Mouse (Mus musculus): Measurements from ENCODE around the gene Gemin5. TPM values are rescaled to one million over a fixed set of nuclear protein-coding genes. Genes with fewer than 3 reads are reported as not detected.
"Not testable (repeated sequence)": the region's sequence is repeated elsewhere in the genome, so short reads cannot be mapped to it uniquely, and the experiment has no call there.

Gemin5 gene
- 18.4 and 19.2 TPM in 2 replicates for total RNA-seq (2014; rRNA removed)
- polyA plus RNA-seq (2015; fragmentation: Nextera tagmentation; extraction: Ambion mirVana): 6.2 and 9.1 TPM in 2 replicates

GRCm38 (mm10) chr11:58168167-58168915 is at the start of gene Gemin5:
TSS of gene Gemin5 (minus strand) at chr11:58168539.
- H3K4me2 ChIP-seq (ENCODE audit: low read depth): peak within 1 kb of the TSS; percentile 84
- H3K36me3 ChIP-seq (ENCODE audit: insufficient read depth): peaks cover 22% of the 10 kb centered on the region
- H3K9me3 ChIP-seq (ENCODE audit: low read length): no peaks in the 10 kb centered on the region
- H3K4me1 ChIP-seq (ENCODE audit: insufficient read depth): peaks cover 15% of the 10 kb centered on the region; the same call in 1 of the 2 replicates
- 2% methylated on average over 71 of the region's 71 CpGs for WGBS
- H3K27ac ChIP-seq (ENCODE audit: low read depth, low read length): peak within 1 kb of the TSS; percentile 52
- H3K27me3 ChIP-seq (ENCODE audit: insufficient read depth, low read length): no peaks in the 10 kb centered on the region
- peak within 1 kb of the TSS; percentile 67 for H3K4me3 ChIP-seq (ENCODE audit: low read depth, low read length)
- ATAC-seq (peak; percentile 90), DNase-seq (peak; percentile 91)
- TF ChIP-seq CTCF (IDR thresholded peaks at IDR 0.05; ENCODE audit: low read depth): peak; percentile 39; the same call in 1 of the 2 replicates
- peak within 1 kb of the TSS; percentile 65 for H3K9ac ChIP-seq

- H3K27me3 ChIP-seq (ENCODE audit: insufficient read depth, low read length): no peaks in the 10 kb centered on the region
Observed at GRCm38 (mm10) chr11:58216823-58217222, 48.5 kb upstream of the Gemin5 start.

GRCm38 (mm10) chr11:58215814-58216213 is 47.5 kb upstream of the Gemin5 start:
- Histone ChIP-seq H3K27ac (ENCODE audit: low read depth, low read length) (no peak overlapping the region), H3K4me2 (ENCODE audit: low read depth) (no peak overlapping the region), H3K27me3 (ENCODE audit: insufficient read depth, low read length) (no peaks in the 10 kb centered on the region), H3K9ac (no peak overlapping the region), H3K9me3 (ENCODE audit: low read length) (no peaks in the 10 kb centered on the region), H3K4me3 (ENCODE audit: low read depth, low read length) (no peak overlapping the region), H3K36me3 (ENCODE audit: insufficient read depth) (no peaks in the 10 kb centered on the region), H3K4me1 (ENCODE audit: insufficient read depth) (no peaks in the 10 kb centered on the region)
- ATAC-seq (no peak), DNase-seq (no peak)
- no peak for TF ChIP-seq CTCF (IDR thresholded peaks at IDR 0.05; ENCODE audit: low read depth)
- 82% methylated on average over 5 of the region's 5 CpGs for WGBS

More at GRCm38 (mm10) chr11:58216823-58217222, 48.5 kb upstream of the Gemin5 start:
- H3K9me3 ChIP-seq (ENCODE audit: low read length): no peaks in the 10 kb centered on the region
- no peak overlapping the region for H3K4me2 ChIP-seq (ENCODE audit: low read depth)
- no peak overlapping the region for H3K9ac ChIP-seq
- no peak overlapping the region for H3K27ac ChIP-seq (ENCODE audit: low read depth, low read length)
- no peaks in the 10 kb centered on the region for H3K4me1 ChIP-seq (ENCODE audit: insufficient read depth)
- DNase-seq: no peak
- 90% methylated on average over 6 of the region's 6 CpGs for WGBS
- TF ChIP-seq CTCF (IDR thresholded peaks at IDR 0.05; ENCODE audit: low read depth): no peak
- no peaks in the 10 kb centered on the region for H3K36me3 ChIP-seq (ENCODE audit: insufficient read depth)
- ATAC-seq: no peak
- H3K4me3 ChIP-seq (ENCODE audit: low read depth, low read length): no peak overlapping the region

- H3K36me3 ChIP-seq (ENCODE audit: insufficient read depth); H3K9ac ChIP-seq; DNase-seq; ATAC-seq; H3K4me3 ChIP-seq (ENCODE audit: low read depth, low read length); H3K27ac ChIP-seq (ENCODE audit: low read depth, low read length); H3K9me3 ChIP-seq (ENCODE audit: low read length); H3K4me1 ChIP-seq (ENCODE audit: insufficient read depth); H3K27me3 ChIP-seq (ENCODE audit: insufficient read depth, low read length): not testable (repeated sequence)
- WGBS: 38% methylated on average over 2 of the region's 3 CpGs
- peak overlapping the region; percentile 35; the same call in 1 of the 2 replicates for H3K4me2 ChIP-seq (ENCODE audit: low read depth)
Observed at GRCm38 (mm10) chr11:58215049-58215430, 46.7 kb upstream of the Gemin5 start.

GRCm38 (mm10) chr11:58214391-58215048 is 46.2 kb upstream of the Gemin5 start:
- no peaks in the 10 kb centered on the region for H3K36me3 ChIP-seq (ENCODE audit: insufficient read depth)
- no peak overlapping the region for H3K9ac ChIP-seq
- H3K27me3 ChIP-seq (ENCODE audit: insufficient read depth, low read length): no peaks in the 10 kb centered on the region
- no peaks in the 10 kb centered on the region for H3K9me3 ChIP-seq (ENCODE audit: low read length)
- H3K4me1 ChIP-seq (ENCODE audit: insufficient read depth): no peaks in the 10 kb centered on the region
- 54% methylated on average over 17 of the region's 17 CpGs for WGBS
- no peak overlapping the region for H3K27ac ChIP-seq (ENCODE audit: low read depth, low read length)
- H3K4me3 ChIP-seq (ENCODE audit: low read depth, low read length): no peak overlapping the region
- DNase-seq (no peak), ATAC-seq (no peak)
- no peak for TF ChIP-seq CTCF (IDR thresholded peaks at IDR 0.05; ENCODE audit: low read depth)
- H3K4me2 ChIP-seq (ENCODE audit: low read depth): peak overlapping the region; percentile 35

GRCm38 (mm10) chr11:58213673-58214342 is 45.5 kb upstream of the Gemin5 start:
- no peak for DNase-seq
- H3K4me3 ChIP-seq (ENCODE audit: low read depth, low read length): no peak overlapping the region
- ATAC-seq: no peak
- no peak for TF ChIP-seq CTCF (IDR thresholded peaks at IDR 0.05; ENCODE audit: low read depth)
- H3K36me3 ChIP-seq (ENCODE audit: insufficient read depth): no peaks in the 10 kb centered on the region
- H3K27ac ChIP-seq (ENCODE audit: low read depth, low read length): no peak overlapping the region
- no peaks in the 10 kb centered on the region for H3K27me3 ChIP-seq (ENCODE audit: insufficient read depth, low read length)
- H3K4me2 ChIP-seq (ENCODE audit: low read depth): no peak overlapping the region
- no peaks in the 10 kb centered on the region for H3K9me3 ChIP-seq (ENCODE audit: low read length)
- 87% methylated on average over 7 of the region's 7 CpGs for WGBS
- no peaks in the 10 kb centered on the region for H3K4me1 ChIP-seq (ENCODE audit: insufficient read depth)
- no peak overlapping the region for H3K9ac ChIP-seq
